Mouse (Mus musculus): ENCODE results near the gene Cntn1. TPM values are rescaled to one million over a fixed set of nuclear protein-coding genes. Genes with fewer than 3 reads are reported as not detected.
"Not testable (repeated sequence)": the region's sequence is repeated elsewhere in the genome, so short reads cannot be mapped to it uniquely, and the experiment has no call there.

Cntn1 gene
- polyA plus RNA-seq, 1 experiment = not detected

GRCm38 (mm10) chr15:92340253-92340652, 289.3 kb downstream of the Cntn1 start:
- Histone ChIP-seq H3K4me1 (ENCODE audit: control insufficient read depth, insufficient read depth, low read length) (no peaks in the 10 kb centered on the region), H3K4me3 (ENCODE audit: insufficient read depth, low read depth, low read length) (no peak overlapping the region), H3K27ac (ENCODE audit: insufficient read depth, low read depth, low read length) (no peak overlapping the region)
- 69% methylated on average over 6 of the region's 6 CpGs for WGBS
- TF ChIP-seq CTCF (IDR thresholded peaks at IDR 0.05; ENCODE audit: insufficient read depth, low read depth, low read length) = no peak
- TF ChIP-seq POLR2A (IDR thresholded peaks at IDR 0.05; ENCODE audit: insufficient read depth, low read depth, low read length) = no peak

- H3K4me3 ChIP-seq (ENCODE audit: insufficient read depth, low read depth, low read length) = no peak overlapping the region
- H3K4me1 ChIP-seq (ENCODE audit: control insufficient read depth, insufficient read depth, low read length) = no peaks in the 10 kb centered on the region
- TF ChIP-seq POLR2A (IDR thresholded peaks at IDR 0.05; ENCODE audit: insufficient read depth, low read depth, low read length) (no peak), CTCF (IDR thresholded peaks at IDR 0.05; ENCODE audit: insufficient read depth, low read depth, low read length) (no peak)
- WGBS = 88% methylated on average over 2 of the region's 2 CpGs
- H3K27ac ChIP-seq (ENCODE audit: insufficient read depth, low read depth, low read length) = no peak overlapping the region
These were observed 290.5 kb downstream of the Cntn1 start for GRCm38 (mm10) chr15:92341424-92341823.

GRCm38 (mm10) chr15:92344136-92344869, 293.3 kb downstream of the Cntn1 start:
- TF ChIP-seq POLR2A (IDR thresholded peaks at IDR 0.05; ENCODE audit: insufficient read depth, low read depth, low read length) = no peak
- TF ChIP-seq CTCF (IDR thresholded peaks at IDR 0.05; ENCODE audit: insufficient read depth, low read depth, low read length) = no peak
- Histone ChIP-seq H3K4me3 (ENCODE audit: insufficient read depth, low read depth, low read length) (no peak overlapping the region), H3K27ac (ENCODE audit: insufficient read depth, low read depth, low read length) (no peak overlapping the region), H3K4me1 (ENCODE audit: control insufficient read depth, insufficient read depth, low read length) (peaks cover 2% of the 10 kb centered on the region; the same call in 1 of the 2 replicates)
- WGBS = 86% methylated on average over 23 of the region's 23 CpGs

GRCm38 (mm10) chr15:92347426-92347825, 296.5 kb downstream of the Cntn1 start:
- no peak for TF ChIP-seq POLR2A (IDR thresholded peaks at IDR 0.05; ENCODE audit: insufficient read depth, low read depth, low read length)
- no peak for TF ChIP-seq CTCF (IDR thresholded peaks at IDR 0.05; ENCODE audit: insufficient read depth, low read depth, low read length)
- Histone ChIP-seq H3K4me1 (ENCODE audit: control insufficient read depth, insufficient read depth, low read length) (peaks cover 2% of the 10 kb centered on the region; the same call in 1 of the 2 replicates), H3K4me3 (ENCODE audit: insufficient read depth, low read depth, low read length) (no peak overlapping the region), H3K27ac (ENCODE audit: insufficient read depth, low read depth, low read length) (no peak overlapping the region)
- 79% methylated on average over 4 of the region's 4 CpGs for whole genome bisulfite sequencing

- 51% methylated on average over 3 of the region's 3 CpGs for WGBS
- H3K27ac ChIP-seq (ENCODE audit: insufficient read depth, low read depth, low read length) = no peak overlapping the region
- no peak for TF ChIP-seq POLR2A (IDR thresholded peaks at IDR 0.05; ENCODE audit: insufficient read depth, low read depth, low read length)
- no peak for TF ChIP-seq CTCF (IDR thresholded peaks at IDR 0.05; ENCODE audit: insufficient read depth, low read depth, low read length)
- no peak overlapping the region for H3K4me3 ChIP-seq (ENCODE audit: insufficient read depth, low read depth, low read length)
- peaks cover 2% of the 10 kb centered on the region; the same call in 1 of the 2 replicates for H3K4me1 ChIP-seq (ENCODE audit: control insufficient read depth, insufficient read depth, low read length)
These were observed 296.9 kb downstream of the Cntn1 start for GRCm38 (mm10) chr15:92347902-92348301.

- not testable (repeated sequence) for H3K4me1 ChIP-seq (ENCODE audit: control insufficient read depth, insufficient read depth, low read length); H3K27ac ChIP-seq (ENCODE audit: insufficient read depth, low read depth, low read length); H3K4me3 ChIP-seq (ENCODE audit: insufficient read depth, low read depth, low read length)
These were observed 297.5 kb downstream of the Cntn1 start for GRCm38 (mm10) chr15:92348453-92348852.

GRCm38 (mm10) chr15:92364153-92364552, 313.2 kb downstream of the Cntn1 start:
- WGBS = 54% methylated on average over 6 of the region's 6 CpGs

GRCm38 (mm10) chr15:92364592-92364991, 313.6 kb downstream of the Cntn1 start:
- Histone ChIP-seq H3K27ac (ENCODE audit: insufficient read depth, low read depth, low read length) (no peak overlapping the region), H3K4me1 (ENCODE audit: control insufficient read depth, insufficient read depth, low read length) (no peaks in the 10 kb centered on the region), H3K4me3 (ENCODE audit: insufficient read depth, low read depth, low read length) (no peak overlapping the region)
- TF ChIP-seq CTCF (IDR thresholded peaks at IDR 0.05; ENCODE audit: insufficient read depth, low read depth, low read length) (no peak), POLR2A (IDR thresholded peaks at IDR 0.05; ENCODE audit: insufficient read depth, low read depth, low read length) (no peak)

More at GRCm38 (mm10) chr15:92364153-92364552, 313.2 kb downstream of the Cntn1 start:
- Histone ChIP-seq H3K4me3 (ENCODE audit: insufficient read depth, low read depth, low read length) (no peak overlapping the region), H3K4me1 (ENCODE audit: control insufficient read depth, insufficient read depth, low read length) (no peaks in the 10 kb centered on the region), H3K27ac (ENCODE audit: insufficient read depth, low read depth, low read length) (no peak overlapping the region)
- TF ChIP-seq POLR2A (IDR thresholded peaks at IDR 0.05; ENCODE audit: insufficient read depth, low read depth, low read length) (no peak), CTCF (IDR thresholded peaks at IDR 0.05; ENCODE audit: insufficient read depth, low read depth, low read length) (no peak)

Other genes starting within 250 kb of the Cntn1 start
- gene Smgc, start 212.9 kb upstream of the Cntn1 start, polyA plus RNA-seq (2012; ENCODE audit: insufficient read depth, insufficient read length, low replicate concordance, missing spikeins) = not detected in 2 replicates

Data from olfactory bulb, adult 2 months (tissue).